Mouse (Mus musculus): ENCODE measurements around the gene Gjd3.
A peak's percentile ranks its signal among the peaks of the same experiment; 100 is the strongest.
"Not testable (repeated sequence)": the region's sequence is repeated elsewhere in the genome, so short reads cannot be mapped to it uniquely, and the experiment has no call there.

Gjd3 gene

DNA sequence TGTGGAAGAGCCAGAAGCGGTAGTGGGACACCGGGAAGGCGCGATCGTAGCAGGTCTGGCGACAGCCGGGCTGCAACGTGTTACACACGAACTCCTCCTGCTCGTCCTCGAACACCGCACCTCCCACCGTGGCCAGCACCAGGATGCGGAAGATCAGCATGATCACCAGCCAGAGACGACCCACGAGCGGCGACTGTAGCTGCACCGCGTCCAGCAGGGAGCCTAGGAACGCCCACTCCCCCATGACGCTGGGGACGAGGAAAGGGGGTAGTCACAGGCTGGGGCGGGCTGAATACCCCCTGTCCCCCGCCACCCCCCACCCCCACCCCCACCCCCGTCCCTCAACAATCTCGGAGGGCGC, at the start of gene Gjd3:
Gene Gjd3 (minus strand): TSS at position 244 of the 361 bp plus-strand sequence.
- no peak for DNase-seq

DNA sequence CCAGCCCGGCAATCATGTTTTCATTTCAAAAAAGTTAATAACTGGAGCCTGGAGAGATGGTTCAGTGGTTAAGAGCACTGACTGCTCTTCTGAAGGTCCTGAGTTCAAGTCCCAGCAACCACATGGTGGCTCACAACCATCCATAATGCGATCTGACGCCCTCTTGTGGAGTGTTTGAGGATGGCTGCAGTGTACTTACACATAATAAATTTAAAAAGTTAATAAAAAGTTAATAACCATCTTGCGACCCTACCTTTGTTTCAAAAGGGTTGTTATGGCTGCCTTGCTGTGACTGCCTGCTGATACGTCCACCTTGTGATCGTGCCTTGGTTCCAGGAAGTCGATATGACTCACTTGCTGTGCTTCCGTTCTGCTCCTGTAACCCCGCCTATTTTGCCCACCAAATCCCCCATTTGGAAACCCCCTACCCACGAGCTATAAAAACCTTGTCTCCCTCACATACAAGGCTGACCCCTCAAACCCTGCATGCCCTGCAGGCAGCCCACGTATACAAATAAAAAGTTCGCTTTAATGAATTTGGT, 44.2 kb upstream of the Gjd3 start:
- no peak for DNase-seq

DNA sequence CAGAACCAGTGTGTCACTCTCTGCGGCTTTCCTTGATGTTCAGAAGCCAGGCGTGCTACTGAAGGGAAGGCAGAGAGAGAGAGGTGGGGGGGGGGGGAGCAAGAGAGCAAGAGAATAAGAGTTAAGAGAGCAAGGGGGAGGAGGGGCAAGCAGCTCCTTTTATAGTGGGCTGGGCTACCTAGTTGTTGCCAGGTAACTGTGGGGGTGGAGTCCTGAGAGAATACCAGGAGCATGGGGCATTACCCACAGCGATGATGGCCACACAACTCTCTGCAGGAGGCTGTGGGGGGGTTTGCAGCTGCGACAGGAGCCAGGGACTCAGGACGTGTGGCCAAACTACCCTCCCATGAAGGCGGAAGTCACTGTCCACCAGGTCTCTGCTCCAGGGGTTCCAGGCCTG, 43.1 kb upstream of the Gjd3 start:
- no peak for DNase-seq

DNA sequence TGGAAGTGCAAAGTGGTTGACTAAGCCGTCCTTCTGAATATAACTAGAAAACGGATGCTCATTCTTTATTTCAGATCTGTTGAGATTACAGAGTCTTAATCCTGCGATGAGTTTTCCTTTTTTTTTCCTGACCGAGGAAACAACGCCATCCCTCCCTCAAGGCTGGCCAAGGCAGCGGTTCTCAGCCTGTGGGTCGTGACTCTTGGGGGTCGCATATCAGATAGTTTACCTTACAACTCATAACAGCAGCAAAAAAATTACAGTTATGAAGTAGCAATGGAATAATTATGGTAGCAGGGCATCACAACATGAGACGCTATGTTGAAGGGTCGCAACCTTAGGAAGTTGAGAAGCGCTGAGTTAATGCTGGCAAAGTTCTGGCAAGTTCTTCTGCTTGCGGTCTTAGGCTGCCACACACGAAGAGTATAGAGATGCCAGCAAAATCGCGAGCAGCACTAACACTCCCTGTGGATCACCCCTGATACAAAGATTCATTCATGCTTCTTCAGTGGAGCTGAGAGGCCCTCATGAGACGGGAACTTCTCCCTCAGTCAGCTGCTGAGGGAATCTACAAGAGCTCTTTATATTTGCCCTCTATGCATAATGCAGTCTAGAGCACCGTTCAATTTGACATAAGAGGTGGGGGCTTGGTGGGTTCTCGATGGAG, 41.8 kb upstream of the Gjd3 start:
- DNase-seq = no peak

DNA sequence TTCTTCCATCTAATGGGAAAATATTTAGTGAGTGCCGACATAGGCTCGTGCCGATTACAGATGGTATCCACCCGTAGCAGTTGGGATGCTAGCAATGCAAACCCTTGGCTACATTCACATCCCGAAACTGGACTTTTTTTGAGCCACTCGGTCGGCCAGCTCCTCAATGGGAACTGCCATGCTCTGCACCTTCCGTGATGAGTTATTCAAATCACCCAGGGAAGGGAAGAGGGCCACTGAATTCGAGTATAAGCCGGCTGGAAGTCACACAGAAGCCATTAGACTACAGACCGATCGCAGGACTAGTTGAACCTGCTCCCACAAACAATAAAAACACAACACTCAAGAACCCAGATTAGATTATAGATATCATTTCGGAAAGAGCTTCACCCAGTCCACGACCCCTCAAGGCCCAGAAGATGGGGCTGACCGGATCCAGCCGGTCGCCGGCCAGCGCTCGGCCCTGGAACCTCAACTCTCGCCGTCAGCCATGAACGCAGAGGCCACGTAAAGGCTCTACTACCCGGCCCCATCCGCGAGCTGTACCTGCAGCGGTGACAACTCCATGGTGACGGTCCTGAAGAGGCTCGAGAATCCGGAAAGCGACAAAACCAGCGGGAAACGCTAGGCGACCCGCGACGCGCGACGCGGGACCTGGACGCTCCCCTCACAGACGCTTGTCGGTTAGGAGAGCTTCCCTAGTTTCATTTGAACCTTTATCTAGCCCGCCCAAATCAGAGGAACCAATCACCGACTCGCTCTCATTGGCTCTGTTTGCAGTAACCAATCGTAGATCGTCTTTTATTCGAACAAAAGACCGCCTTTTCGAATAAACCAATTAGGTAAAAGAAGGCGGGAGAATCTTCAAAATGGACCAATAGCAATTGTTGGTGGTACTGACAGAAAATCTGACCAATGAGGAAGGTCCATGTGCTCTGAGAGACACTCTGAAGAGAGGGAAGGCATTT, 41.0 kb upstream of the Gjd3 start, which contains the start of gene Top2a:
Gene Top2a (minus strand): TSS at position 690 of the 968 bp plus-strand sequence.
- DNase-seq = peak; percentile 93

DNA sequence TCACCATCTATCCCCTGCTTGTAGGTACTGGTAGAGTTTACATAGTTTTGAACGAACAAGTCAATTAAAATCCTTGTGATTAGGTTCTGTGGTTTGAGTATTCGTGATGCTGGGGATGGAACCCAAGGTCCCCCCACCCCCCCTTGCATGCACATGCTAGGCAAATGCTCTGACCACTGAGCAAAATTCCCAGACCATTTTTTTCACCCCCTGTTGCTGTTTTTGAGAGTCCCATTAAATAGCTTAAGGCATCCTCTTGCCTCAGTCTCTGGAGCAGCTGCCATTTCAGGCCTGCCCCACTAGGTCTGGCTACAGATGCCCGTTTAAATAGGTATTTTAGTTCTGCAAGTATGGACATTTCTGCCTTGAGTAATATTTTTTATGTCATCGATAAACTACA, 40.3 kb upstream of the Gjd3 start:
- DNase-seq = no peak

DNA sequence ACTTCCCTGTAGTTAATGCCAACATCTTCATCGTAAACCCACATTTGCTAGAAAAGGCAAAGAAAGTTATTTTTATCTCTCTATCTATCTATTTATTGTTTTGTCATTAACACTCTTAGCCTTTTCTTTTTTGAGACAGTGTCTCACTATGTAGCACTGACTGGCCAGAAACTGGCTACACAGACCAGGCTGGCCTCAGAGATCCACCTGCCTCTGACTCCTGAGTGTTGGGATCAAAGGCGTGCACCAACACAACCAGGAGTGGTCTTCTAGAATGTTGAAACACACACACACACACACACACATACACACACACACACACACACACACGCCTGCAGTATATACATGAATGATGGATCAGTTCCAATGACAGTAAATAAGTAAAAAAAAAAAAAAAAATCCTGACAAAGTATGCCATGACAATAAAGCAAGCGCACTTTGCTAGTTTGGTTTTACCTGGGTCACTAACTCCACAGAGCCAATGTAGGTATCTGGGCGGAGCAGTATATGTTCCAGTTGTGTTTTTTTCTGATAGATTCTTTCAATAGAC, 39.6 kb upstream of the Gjd3 start:
- DNase-seq = no peak

DNA sequence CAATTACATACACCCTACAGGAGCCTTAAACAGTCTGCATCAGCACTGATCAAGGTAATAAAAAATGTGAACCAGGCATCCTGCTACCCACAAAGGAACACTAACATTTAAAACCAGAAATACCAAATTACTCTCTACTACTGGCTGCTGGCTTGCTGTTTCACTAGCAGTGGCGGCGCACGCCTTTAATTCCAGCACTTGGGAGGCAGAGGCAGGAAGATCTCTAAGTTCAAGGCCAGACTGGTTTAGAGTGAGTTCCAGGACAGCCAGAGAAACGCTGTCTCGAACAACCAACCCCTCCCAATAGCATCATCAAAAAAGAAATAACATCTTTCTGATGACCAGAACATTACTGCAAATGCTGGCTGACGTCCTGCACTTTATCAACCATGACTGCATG, 37.0 kb upstream of the Gjd3 start:
- DNase-seq = no peak

DNA sequence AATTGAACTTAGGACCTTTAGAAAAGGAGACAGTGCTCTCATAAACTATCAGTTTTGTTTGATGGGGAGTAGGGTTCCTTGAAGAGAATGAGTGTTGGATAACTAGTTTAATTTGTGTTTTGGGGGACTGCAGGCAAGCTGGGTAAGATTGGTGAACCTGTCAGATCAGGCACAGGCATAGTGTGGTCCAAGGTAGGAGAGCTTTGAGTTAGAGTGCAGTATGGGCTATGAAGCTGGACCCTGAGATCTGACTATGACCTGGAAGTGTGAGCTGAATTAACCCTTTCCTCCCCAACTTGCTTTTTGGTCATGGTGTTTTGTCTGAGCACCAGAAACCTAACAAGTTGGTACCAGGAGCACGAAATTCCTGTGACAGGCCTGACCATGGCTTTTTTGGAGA, 31.0 kb upstream of the Gjd3 start:
- no peak for DNase-seq

DNA sequence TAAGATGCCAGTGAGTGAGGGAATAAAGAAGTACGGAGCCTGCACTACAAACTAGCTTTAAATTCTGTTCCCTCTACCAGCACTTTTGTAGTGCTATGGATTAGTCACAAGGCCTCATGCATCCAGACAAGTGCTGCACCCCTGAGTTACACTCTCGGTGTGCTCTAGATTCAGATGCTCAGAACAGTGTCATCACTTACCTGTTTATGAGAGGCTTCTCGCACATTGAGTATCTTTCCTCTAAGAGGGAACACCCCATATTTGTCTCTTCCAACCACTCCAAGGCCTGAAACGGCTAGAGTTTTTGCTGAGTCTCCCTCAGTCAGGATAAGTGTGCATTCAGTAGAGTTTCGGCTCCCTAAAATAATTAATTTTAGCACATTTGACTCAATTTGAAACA, 27.9 kb upstream of the Gjd3 start:
- no peak for DNase-seq

DNA sequence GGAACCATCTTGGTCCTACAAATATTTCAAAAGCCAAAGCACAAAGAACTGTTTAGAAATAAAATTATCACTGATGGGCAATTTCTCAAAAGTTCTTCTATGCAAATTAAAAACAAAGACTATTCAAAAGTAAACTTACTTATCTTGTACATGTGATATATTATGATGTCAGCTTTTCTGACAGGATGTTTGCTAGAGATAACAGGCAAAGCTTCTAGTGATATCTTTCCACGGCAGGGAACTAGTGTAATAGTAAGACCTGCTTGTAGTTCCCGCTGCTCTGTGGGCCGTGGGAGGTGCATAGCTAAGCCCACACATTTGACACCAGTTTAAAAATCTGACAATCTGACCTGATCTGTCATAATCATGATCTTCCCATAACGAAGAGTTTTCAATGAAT, 27.3 kb upstream of the Gjd3 start:
- DNase-seq = no peak

DNA sequence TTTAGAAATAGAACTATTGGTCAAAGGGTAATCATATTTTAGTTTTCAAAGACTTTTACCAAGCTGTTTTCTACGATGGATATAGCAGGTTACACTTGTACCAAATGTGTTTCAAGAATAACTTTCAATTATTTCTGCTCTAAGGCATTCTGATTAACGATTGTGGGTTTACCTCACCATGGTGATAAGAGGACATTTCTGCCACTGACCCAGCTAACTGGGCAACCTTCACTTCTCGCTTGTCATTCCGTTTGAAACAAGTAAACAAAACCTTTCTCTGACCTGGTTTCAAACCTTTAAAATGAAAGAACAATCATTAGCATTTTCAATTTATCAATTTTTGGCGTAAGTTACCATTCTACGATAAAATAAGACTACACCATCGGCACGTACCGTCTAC, 24.0 kb upstream of the Gjd3 start:
- DNase-seq = no peak

DNA sequence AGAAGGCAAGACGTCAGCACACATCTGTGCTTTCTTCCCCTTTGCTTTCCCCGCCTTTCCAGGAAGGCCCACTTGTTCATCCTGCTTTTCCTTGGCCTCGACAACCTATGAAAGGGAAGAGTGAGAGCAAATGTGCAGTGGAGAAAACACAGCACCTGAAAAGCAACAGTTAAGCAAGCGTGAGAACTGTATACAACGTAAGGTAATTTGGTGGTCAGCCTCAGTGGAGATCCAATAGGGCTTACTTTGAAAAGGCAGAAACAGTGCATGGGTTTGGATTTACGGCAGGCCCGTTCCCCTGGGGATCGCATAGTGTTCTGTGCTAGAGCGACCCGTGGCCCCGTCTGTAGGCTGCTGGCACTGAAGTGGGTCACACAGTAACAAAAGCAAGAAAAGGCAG, 16.4 kb upstream of the Gjd3 start:
- no peak for DNase-seq

DNA sequence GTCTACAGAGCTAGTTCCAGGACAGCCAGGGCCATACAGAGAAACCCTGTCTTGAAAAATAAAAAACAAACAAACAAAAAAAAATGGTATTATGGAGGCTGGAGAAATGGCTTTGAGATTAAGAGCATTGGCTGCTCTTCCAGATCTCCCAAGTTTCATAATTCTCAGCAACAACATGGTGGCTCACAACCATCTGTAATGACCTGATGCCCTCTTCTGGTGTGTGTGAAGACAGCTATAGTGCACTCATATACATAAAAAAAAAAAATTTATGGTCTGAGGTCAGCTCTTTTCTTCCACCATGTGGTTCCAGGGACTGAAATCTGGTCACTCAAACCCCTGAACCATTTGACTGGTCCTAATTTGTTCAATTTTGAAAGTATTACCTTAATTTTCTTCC, 16.0 kb upstream of the Gjd3 start:
- DNase-seq = no peak

DNA sequence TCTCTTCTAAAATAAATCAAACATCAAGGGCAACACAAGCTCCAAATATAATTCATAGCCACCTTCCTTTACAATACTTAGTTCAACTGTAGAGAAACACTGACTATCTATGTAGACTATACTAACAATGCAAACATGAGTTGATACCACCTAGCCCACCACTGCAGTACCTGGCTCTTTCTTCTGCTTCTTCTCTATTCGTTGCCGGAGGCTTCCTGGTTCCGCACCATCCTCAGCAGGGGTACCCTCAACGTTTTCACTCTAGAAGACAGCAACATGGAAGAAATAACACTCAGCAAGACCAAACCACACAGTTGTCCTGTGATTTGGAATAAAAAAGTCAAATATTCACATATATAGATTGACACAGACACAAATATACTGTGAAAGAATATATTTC, 14.8 kb upstream of the Gjd3 start:
- DNase-seq = no peak

DNA sequence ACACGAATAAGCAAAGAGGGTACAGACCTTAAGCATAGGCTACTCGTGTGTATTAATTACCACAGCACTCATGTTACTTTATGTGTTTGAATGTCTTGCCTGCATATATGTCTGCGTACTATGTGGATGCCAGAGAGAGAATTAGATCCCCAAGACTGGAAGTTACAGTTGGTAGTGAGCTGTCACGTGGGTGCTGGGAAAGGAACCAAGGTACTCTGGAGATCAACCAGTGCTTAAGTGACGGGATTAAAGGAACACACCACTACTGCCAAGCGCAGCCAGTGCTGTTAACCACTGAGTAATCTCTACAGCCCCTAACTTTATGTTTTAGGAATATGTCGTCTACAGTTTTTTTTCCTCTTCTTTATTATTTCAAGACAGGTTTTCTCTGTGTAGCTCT, 13.2 kb upstream of the Gjd3 start:
- DNase-seq = no peak

DNA sequence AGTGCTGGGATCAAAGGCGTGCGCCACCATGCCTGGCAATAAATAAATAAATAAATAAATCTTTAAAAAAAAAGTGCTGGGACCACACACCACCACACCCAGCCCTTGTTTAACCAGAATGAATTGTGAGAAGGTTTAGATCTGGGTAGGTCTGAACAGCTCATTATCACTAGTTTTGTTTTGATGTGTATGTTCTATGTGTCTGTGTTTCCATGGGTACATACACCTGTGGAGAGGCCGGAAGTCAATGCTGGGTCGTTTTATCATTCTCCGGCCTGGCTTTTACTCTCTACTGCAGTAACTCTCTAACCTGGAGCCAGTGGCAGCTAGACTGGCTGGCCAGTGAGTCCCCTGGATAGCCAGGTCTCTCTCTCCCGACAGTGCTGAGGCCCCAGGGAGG, 8.1 kb upstream of the Gjd3 start:
- DNase-seq = no peak

DNA sequence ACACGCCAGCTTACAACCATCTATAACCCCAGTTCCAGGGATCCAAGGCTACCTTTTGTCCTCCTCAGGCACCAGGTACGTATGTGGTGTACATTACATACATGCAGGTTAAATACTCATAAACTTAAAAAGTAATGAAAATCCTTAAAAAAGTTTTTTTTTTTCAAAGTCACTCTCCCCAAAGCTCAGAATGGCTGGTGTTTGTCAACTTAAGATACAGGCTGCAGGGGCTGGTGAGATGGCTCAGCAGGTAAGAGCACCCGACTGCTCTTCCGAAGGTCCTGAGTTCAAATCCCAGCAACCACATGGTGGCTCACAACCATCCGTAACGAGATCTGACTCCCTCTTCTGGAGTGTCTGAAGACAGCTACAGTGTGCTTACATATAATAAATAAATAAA, 5.4 kb upstream of the Gjd3 start:
- not testable (repeated sequence) for DNase-seq

DNA sequence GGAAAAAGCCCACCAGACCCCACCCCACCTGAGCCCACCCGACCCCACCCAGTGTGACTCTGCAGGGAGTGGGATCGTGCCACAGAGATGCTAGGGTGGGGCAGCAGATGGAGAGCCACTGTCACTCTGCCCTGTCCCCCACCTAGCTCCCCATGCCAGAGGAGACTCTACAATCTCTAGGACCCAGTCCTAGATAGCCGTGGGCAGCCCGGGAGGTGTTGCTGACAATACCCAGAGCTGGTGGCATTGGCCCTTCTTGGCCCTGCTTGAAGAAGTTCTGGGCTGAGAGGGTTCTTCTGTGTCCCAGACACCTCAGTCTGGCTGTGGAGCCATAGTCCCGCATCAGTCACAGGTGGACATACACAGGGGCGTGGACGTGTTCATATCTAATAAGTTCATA, 2.7 kb upstream of the Gjd3 start:
- DNase-seq = no peak

DNA sequence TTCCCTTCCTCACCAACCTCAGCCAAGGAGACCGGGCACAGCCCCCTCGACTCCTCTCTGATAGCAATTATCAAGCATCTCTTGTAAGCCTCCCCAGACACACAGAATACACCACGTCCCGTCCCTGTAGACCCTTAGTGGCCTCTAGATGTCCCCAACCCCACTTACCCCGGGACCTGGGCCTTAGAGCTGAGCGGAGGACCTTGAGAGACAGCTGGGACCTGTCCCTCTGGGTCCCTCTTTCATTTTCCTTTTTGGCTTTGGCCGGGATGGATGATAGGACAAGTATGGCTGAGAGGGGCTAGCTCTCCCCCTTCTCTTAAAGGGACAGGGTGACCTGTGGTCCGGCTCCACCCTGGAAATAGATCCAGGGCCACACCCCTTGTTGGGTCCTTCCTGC, 735 bp upstream of the Gjd3 start:
- DNase-seq = no peak

DNA sequence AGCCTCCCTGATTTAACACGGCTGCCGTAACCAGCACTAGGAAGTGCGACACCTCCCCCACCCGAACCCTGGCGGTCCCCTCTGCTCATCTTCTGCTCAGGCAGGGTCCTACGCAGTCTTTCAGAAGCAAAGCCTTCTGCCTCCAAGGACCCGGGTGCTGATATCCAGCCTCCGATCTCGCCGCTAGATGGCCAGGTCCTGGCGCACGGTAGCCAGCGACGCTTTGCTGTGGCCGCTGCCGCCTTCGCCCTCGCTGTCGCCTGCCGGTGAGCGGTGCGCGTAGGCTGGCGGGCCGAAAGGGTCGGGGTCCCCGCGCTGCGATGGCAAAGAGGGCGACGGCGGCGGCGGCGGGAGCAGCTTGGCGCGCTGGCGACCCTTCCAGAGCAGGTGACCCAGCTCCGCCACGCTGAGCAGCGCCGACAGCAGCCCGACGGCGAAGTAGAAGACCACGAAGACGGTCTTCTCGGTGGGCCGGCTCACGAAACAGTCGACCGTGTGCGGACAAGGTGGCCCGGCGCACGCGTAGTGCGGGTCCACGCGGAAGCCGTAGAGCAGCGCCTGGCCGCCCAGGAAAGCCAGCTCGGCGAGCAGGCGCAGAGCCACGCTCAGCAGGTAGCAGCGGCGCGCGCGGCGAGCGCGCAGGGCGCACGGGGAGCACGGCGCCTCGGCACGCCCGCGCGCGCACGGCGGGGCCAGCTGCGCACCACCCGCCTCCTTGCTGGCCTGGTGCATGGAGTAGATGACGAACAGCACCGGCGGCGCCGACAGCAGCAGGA, 631 bp downstream of the Gjd3 start:
- DNase-seq = peak; percentile 28

DNA sequence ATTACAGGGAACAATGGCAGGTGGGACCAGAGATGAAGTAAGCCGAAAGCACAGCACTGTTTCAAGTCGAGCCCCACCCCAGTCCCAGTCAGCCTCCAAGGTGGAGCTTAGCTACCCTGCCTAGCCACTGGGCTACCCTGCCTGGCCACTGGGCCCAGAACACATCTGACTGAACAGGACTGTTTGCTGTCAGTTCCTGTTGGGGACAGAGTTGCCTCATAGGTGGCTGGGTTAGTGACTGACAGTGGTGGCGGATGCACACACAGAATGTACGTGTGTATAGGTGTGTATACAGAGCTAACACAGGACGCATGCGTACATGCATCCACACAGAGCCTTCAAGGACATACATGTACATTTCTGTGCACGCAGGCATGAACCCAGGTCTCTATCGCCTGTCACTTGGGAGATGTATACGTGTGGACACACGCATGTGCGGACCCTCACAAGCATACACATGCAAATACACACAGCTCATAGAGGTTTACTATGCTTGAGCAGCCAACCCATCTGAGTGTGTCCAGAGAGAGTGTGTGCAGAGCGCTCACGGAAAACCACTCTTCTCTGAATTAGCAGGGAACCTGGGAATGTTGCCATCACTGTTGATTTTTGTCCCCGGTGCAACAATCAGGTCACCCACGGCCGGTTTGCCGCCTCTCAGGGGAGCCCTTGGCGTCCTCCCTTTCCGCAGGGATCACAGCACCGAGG, 1.4 kb downstream of the Gjd3 start:
- peak; percentile 44 for DNase-seq

All from kidney, adult 11 months (tissue).